Mouse (Mus musculus) CH12.LX (cell line): Measurements from ENCODE around the gene Fbxw10.

Source experiments
- CHD2 ChIP-seq: IDR thresholded peaks from 2 replicates; pipeline ENCODE4 v1.6.1; 2011; ENCODE audit warnings: low read length, improper control_type of control experiment
- CTCF ChIP-seq, 2 experiments: IDR thresholded peaks in 1 of 2; conservative IDR thresholded peaks in 1 of 2; 2 replicates each; pipeline ENCODE4 v1.5.1; 2011 to 2012; ENCODE audit warnings: low read depth in 2 of 2, low read length in 2 of 2, improper control_type of control experiment in 1 of 2, inconsistent platforms in 1 of 2, mild to moderate bottlenecking in 1 of 2, moderate library complexity in 1 of 2
- GABPA ChIP-seq: IDR thresholded peaks from 2 replicates; pipeline ENCODE4 v1.6.1; 2012; ENCODE audit warnings: low read depth, low read length, improper control_type of control experiment, inconsistent platforms; ENCODE audit not compliant: insufficient replicate concordance
- MAFK ChIP-seq: IDR thresholded peaks from 2 replicates; pipeline ENCODE4 v1.6.1; 2011; ENCODE audit warnings: low read length, improper control_type of control experiment; ENCODE audit not compliant: insufficient replicate concordance
- MAZ ChIP-seq: IDR thresholded peaks from 2 replicates; pipeline ENCODE4 v1.6.1; 2012; ENCODE audit warnings: low read depth, mild to moderate bottlenecking, inconsistent platforms, low read length, improper control_type of control experiment, moderate library complexity
- MXI1 ChIP-seq: IDR thresholded peaks from 2 replicates; pipeline ENCODE4 v1.6.1; 2011; ENCODE audit warnings: mild to moderate bottlenecking, low read depth, low read length, improper control_type of control experiment
- SMC3 ChIP-seq: IDR thresholded peaks from 2 replicates; pipeline ENCODE4 v1.6.1; 2011; ENCODE audit warnings: low read depth, low read length, improper control_type of control experiment
- UBTF ChIP-seq: IDR thresholded peaks from 2 replicates; pipeline ENCODE4 v1.6.1; 2012; ENCODE audit warnings: low read depth, mild to moderate bottlenecking, inconsistent platforms, low read length, improper control_type of control experiment, moderate library complexity
- USF1 ChIP-seq: IDR thresholded peaks from 2 replicates; pipeline ENCODE4 v1.6.1; 2014; ENCODE audit warnings: low read depth, mild to moderate bottlenecking, inconsistent platforms, low read length, improper control_type of control experiment
- ZC3H11A ChIP-seq: IDR thresholded peaks from 2 replicates; pipeline ENCODE4 v1.6.1; 2012; ENCODE audit warnings: low read depth, mild to moderate bottlenecking, inconsistent platforms, low read length, improper control_type of control experiment
- ZMIZ1 ChIP-seq: IDR thresholded peaks from 2 replicates; pipeline ENCODE4 v1.6.1; 2012; ENCODE audit warnings: low read depth, mild to moderate bottlenecking, inconsistent platforms, low read length, improper control_type of control experiment

GRCm38 (mm10) chr11:62851199-62851598 is 4.3 kb downstream of the Fbxw10 start:
- TF ChIP-seq CTCF (conservative IDR thresholded peaks at IDR 0.05 in 1 of 2, IDR thresholded peaks at IDR 0.05 in 1 of 2; ENCODE audit: low read depth in 2 of 2, low read length in 2 of 2) (peak; percentile 7 to 84; a peak in 3 of 4 replicates), MAFK (no peak), SMC3 (peak; percentile 76), ZMIZ1 (no peak), MAZ (no peak), ZC3H11A (no peak), USF1 (no peak), CHD2 (no peak), UBTF (no peak), MXI1 (no peak), GABPA (no peak)
